Comparison of ENCODE assay signal across 17 mouse cellular contexts in the genomic region with DNA sequence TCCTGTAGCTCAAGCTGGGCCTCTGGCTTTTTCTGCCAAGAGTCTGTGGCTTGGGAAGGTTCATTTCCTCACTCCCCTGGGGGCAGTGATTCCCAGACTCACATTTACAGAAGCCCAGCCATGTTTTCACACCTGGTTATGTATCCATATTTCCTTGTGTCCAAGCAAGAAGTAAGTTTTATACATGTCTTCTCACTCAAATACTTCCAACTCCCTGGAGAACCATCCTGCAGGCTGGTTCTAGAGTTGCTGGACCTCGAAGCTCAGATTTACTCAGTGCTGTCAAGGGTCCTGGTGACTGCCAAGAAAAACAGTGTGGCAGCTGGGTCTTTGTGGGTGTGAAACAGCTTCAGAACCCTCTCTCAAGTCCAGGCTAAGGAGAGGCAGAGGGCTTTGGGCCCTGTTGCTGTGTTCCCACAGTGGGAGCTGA.
A peak's percentile ranks its signal among the peaks of the same experiment; 100 is the strongest.
DNase-seq lines count a peak whose midpoint lies in the region; ATAC-seq and TF ChIP-seq lines count a peak whose summit lies in the region.
"Had no signal": no experiment of that assay in that cellular context is flagged by ENCODE, and none has a peak within 500 bp of the region (broad histone marks: within the 10 kb centered on the region; RNA-seq: fewer than 3 reads in every experiment).

No protein-coding gene starts in this region.

- no peaks in the 10 kb centered on the region for H3K9me3 ChIP-seq in heart, embryonic 10.5 days
- H3K9me3 ChIP-seq: embryonic facial prominence, embryonic 13.5 days; forebrain, embryonic 12.5 days; hindbrain, embryonic 15.5 days had no signal

- peak; percentile 17 for ATAC-seq in Patski
- ATAC-seq: activated CD4-positive, CD25-positive, alpha-beta regulatory T cell, adult 4 months had no signal

- no peak for TF ChIP-seq CTCF in Patski (IDR thresholded peaks at IDR 0.05)

- no peaks in the 10 kb centered on the region for H3K4me1 ChIP-seq in heart, embryonic 10.5 days
- H3K4me1 ChIP-seq: forebrain, embryonic 12.5 days; hindbrain, embryonic 15.5 days had no signal

- intact Hi-C loops in heart, postnatal 10 days (cut with DNase I), result no loop called here

- peak; percentile 55 to 67 for DNase-seq in heart, adult 18-20 months
- DNase-seq in heart, embryonic 10.5 days (ENCODE audit: low spot score), result no peak
- peak; percentile 67 for DNase-seq in 3T3-L1 (ENCODE audit: low read depth, low spot score)
- DNase-seq in Patski (ENCODE audit: low read depth, low spot score), result peak; percentile 51
- DNase-seq in heart, postnatal 10 days, result peak; percentile 41 to 50
- no peak for DNase-seq in ovary, adult 18-20 months (ENCODE audit: low spot score)
- DNase-seq in thymus, adult 18-20 months, result no peak
- DNase-seq in thymus, postnatal 36 days, result no peak
- DNase-seq: kidney, adult 8-10 months; layer of hippocampus, adult 9-11 months; lung, postnatal 10 days; thymus, postnatal 14 days had no signal

- 60% methylated on average over 1 of the region's 1 CpGs for WGBS in heart, embryonic 10.5 days

- in situ Hi-C loops in Patski (cut with MboI; ENCODE audit: low pct_unique_long_range_greater_than_20kb), result no loop called here

- no peak overlapping the region for H3K4me3 ChIP-seq in heart, embryonic 10.5 days
- H3K4me3 ChIP-seq: embryonic facial prominence, embryonic 13.5 days; forebrain, embryonic 12.5 days; hindbrain, embryonic 15.5 days had no signal

- no peaks in the 10 kb centered on the region for H3K36me3 ChIP-seq in heart, embryonic 10.5 days
- H3K36me3 ChIP-seq: embryonic facial prominence, embryonic 13.5 days; forebrain, embryonic 12.5 days; hindbrain, embryonic 15.5 days had no signal

- no peaks in the 10 kb centered on the region for H3K27me3 ChIP-seq in heart, embryonic 10.5 days (ENCODE audit: insufficient read depth, poor library complexity, severe bottlenecking)
- H3K27me3 ChIP-seq in Patski, result no peaks in the 10 kb centered on the region
- H3K27me3 ChIP-seq: embryonic facial prominence, embryonic 13.5 days; forebrain, embryonic 12.5 days; hindbrain, embryonic 15.5 days had no signal

- no peak overlapping the region for H3K27ac ChIP-seq in heart, embryonic 10.5 days
- H3K27ac ChIP-seq: embryonic facial prominence, embryonic 13.5 days; forebrain, embryonic 12.5 days; hindbrain, embryonic 15.5 days; liver, embryonic 14.5 days had no signal

- POLR2A ChIA-PET in Patski (lab: Charles Lee), result interaction anchor here (0.7 kb wide), 2 partner anchors 93 to 577 kb away, joined by 3 to 6 read pairs; no protein-coding TSS in a partner anchor

- CTCF ChIA-PET in Patski (lab: Charles Lee), result interaction anchor here (1.4 kb wide), 2 partner anchors 13 to 17 kb away, joined by 3 to 5 read pairs; no protein-coding TSS in a partner anchor

Comparison
In these comparisons a context has a peak if more than half of its experiments do, and no peak if none do; other contexts are left out.
1. DNase-seq: peak in heart, adult 18-20 months (2 of 2), 3T3-L1 (single experiment), Patski (single experiment) and heart, postnatal 10 days (2 of 2); none in heart, embryonic 10.5 days (single experiment), ovary, adult 18-20 months (single experiment), thymus, adult 18-20 months (0 of 2) and thymus, postnatal 36 days (0 of 2).